Mouse (Mus musculus) layer of hippocampus, adult 9-10 months (tissue): ENCODE measurements around the gene Ywhab.

ENCODE experiments used
- DNase-seq: peaks from one replicate; pipeline ENCODE4 v3.0.0; 2022; ENCODE audit warnings: low spot score

Ywhab gene

GRCm38 (mm10) chr2:163994654-163994976 lies at the start of gene Ywhab:
Ywhab (plus strand) TSS chr2:163994960.
- no peak for DNase-seq

DNA sequence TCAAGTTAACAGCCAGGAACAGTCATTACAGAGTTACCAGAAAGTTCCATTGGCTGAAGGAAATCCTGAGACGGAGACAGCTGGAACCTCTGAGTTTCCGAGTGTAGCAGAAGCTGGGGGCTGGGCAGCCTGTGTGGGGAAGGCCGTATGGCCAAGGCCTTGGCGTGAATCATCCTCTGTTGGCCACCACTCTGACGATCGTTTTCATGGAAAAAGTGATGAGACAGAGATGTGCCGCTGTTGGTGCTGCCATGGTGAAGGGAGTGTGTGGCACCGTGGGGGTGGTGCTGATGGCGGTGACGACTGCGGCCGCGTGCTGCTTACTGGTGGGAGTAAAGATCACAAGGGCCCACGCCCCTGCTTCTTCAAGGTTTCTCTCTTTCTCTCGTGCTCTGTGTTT lies 48.5 kb upstream of the Ywhab start:
- DNase-seq: no peak

DNA sequence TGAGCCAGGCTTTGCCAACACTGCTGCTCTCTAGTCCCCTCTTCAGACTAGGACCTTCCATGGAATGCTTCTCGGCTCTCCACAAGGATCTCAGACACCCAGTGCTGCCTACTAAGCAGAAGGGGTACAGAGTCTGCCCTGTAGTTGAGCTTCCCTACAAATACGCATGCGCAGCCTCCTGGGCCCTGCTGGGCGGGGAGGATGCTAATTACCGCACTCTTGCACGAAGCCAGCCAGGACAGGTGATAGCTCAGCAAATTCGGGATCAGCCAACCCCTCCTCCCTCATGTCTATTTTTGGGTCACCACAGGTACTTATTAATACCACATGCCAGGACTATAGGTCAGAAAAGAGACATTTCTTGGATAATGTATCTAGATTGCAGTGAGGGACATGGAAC lies 46.8 kb upstream of the Ywhab start:
- no peak for DNase-seq

GRCm38 (mm10) chr2:163951770-163952169 lies 43.0 kb upstream of the Ywhab start:
- peak; percentile 60 for DNase-seq

- DNase-seq: no peak
Observed at GRCm38 (mm10) chr2:163953622-163954310, 41.0 kb upstream of the Ywhab start.

DNA sequence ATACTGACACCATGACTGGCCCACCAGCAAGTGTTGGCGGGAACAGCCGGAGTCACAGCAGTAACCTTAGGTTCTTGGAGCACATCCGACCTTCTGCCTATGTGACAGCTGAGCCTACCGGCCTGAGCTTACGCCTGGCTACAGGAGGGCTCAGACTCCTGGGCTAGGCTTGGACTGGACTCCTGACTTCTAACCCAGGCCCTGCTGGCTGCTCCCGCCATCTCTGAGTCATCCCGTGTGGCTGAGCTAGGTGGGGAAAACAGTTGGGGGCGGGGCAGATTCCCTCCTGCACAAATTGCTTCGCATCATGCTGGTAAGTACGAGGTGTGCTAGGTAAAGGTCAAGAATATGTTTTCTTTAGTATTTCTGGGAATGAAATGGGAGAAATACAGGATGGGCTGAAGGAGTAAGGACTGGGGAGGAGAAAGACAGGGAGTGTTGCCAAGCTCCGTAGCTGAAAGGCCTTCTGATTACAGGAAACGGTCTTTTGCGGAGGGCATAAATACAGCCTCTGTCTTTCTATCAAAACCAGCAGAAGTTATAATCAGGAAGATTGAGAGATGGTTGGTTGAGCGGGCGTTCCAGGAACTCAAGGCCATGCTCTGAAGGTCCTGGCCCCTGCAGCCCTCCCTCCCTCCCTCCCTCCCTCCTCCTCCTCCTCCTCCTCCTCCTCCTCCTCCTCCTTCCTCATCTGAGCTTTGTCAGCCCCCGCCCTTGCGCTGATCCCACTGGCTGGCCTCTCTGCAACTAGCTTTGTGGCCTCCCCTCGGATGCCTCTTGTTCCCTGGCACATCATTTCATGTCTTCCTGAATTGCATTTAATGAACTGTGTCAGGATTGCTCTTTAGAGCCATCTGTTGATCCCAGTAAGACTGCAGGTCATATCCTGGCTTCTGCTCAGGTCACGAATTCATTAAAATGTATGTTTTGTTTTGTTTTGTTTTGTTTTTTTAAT lies 29.9 kb upstream of the Ywhab start:
- DNase-seq: no peak

GRCm38 (mm10) chr2:163965706-163966105 lies 29.1 kb upstream of the Ywhab start:
- no peak for DNase-seq

GRCm38 (mm10) chr2:163968581-163968980 lies 26.2 kb upstream of the Ywhab start:
- peak; percentile 54 for DNase-seq

DNA sequence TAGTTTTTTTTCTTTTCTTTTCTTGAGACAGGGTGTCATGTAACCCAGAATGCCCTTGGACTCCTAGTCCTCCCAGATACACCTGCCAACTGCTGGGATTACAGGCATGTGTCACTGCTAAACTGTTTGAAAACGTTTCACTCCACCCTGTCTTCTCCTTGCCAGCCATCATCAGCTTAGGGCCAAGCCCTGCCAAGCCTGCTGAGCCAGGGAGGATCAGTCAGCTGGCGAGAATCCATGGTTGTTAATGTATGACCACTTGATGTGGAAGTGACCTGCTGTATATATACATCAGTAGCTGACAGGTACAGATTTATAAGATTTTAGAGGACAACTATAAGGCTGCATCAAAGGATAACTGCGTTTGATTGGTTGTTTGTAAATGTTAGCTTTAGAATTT lies 24.4 kb upstream of the Ywhab start:
- no peak for DNase-seq

- DNase-seq: no peak
Observed at GRCm38 (mm10) chr2:163974056-163974455, 20.7 kb upstream of the Ywhab start.

DNA sequence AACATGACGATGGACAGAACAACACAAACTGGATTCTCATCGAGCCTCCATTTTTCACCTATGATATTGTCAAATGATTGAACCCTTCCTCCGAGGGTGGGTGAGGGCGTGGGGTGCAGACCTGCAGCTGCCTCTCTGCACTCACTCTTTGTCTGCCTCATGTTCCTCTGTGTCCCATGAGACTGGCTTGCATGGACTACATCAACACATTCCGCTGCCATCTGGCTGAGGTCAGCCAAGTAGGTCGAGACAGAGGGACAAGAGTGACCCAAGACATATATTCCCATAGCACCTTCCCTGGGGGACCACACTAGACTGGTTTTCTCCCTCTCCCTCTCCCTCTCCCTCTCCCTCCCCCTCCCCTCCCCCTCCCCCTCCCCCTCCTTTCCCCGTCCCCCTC lies 18.3 kb upstream of the Ywhab start:
- DNase-seq: no peak

DNA sequence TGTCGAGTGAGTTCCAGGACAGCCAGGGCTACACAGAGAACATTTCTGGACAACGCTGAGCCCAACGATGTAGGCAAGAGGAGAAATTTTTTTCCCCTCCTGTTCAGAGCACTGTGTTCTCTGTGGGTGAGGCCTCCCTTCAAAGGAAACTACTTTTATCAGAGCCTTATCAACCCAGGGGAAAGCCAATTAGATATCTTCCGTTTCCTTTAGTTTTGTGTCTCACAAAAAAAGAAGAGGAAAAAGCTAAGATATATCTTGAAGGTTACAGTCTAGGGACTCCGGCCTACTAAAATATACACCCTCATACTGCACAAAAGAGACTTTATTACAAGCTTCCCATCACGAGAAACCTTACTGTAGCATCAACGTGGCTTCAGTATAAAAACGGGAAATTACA lies 7.5 kb upstream of the Ywhab start:
- DNase-seq: no peak

- no peak for DNase-seq
Observed at GRCm38 (mm10) chr2:163992871-163993270, 1.9 kb upstream of the Ywhab start.

DNA sequence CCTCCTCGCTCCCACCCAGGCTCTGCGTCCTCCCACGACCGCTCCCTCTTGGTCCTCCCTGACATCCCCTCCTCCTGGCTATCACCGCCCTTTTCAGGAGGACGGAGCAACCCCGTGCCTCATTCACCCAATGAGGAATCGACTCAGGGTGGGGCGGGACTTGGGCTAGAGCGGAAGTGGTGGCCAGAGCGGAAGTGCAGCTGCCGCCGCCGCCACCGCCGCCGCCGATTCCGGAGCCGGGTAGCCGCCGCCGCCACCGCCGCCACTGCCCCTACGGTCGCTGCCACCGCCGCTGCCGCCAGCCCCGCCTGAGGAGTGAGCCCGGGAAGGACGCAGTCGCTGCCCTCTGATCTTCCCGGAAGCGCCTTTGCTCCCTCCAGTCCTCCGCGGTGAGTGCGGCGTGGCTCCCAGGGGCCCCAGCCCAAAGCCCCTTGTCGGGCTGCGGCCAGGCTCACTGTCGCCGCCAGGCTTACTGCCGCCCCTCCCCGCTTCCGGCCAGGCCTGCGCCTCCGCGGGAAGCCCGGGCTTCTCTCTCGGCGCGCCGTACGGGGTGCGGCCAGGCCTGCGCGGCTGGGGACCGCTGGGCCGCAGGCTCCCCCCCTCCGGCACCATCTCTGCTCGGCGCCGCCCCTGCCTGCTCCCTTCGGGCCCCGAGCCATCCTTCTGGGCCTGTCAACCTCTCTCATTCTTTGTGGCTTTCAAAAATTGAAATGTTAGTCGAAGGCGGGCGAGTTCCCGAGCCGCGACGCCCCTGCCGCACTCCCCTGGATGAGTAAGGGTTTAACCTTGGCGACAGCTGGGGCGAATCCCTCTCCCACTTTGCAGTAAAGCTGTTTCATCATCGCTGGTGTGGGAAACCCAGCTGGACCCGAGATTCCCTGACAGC lies 460 bp downstream of the Ywhab start:
- DNase-seq: peak; percentile 81

DNA sequence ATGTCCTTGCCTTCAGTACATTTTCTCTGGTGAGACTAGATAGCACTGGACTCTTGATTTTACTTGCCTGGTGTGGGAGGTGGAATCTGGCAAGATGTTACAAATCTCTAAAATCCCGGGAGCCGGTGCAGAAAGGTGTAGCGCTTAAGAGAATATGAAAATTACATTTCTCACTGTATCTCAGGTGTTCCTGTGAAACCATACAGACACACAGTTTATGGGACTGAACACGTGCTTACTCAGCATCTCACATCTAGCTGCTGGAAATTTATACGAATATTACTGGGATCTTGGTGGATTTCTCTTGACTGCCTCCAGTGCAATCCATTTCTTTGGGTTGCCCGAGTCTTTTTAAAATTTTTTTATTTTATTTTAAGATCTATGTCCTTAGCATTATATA lies 1.5 kb downstream of the Ywhab start:
- DNase-seq: no peak

- no peak for DNase-seq
Observed at GRCm38 (mm10) chr2:163996899-163997298, 2.1 kb downstream of the Ywhab start.

DNA sequence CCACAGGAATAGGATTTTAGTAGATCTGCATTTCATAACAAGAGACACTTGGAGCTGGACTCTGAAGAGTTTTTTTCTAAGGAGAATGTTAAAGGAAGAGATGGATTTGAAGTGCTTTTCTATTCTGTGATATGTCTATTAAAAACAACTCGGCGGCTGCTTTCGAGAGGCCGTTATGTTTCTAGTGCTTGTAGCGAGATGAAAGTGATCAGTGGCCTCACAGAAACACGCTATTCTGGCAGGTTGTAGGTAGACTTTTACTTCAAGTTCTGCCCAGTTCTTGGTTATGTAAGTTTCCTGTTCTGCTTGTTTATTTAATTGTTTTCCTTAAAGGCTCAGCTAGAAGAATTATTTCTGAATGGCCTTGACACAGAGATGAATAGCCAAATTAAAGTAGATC lies 4.2 kb downstream of the Ywhab start:
- DNase-seq: no peak

DNA sequence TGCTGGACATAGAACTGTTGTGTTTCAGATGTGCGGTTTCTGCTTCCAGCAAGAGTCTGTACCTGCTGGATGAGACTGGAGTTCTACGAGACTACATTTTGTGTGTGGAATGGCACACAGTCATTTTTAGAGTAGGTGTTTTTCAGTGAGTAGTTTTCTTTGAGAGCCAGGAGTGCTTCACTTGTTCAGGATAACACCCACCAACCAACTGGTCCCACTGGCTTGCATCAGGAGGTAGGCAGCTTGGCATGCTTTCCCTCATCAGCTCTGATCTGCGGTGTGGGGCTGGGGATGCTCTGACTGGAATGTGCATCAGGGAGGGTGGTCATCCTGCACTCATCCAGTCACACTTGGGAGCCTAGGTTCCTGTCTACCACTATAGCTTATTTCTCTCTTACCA lies 7.9 kb downstream of the Ywhab start:
- DNase-seq: no peak

DNA sequence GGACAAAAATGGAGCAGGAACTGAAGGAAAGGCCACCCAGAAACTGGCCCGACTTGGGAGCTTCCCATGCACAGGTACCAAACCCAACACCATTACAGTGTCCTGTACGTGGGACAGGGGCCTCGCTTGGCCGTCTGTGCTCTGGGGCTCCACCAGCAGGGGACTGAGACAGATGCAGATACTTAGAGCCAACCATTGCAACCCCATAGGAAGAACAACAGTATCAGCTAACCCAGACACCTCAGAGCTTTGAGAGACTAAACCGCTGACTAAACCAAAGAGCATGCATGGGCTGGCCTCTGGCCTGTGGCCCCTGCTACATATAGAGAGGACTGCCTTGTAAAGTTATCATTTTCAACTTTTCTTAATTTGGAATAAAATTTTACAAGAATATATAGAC lies 9.7 kb downstream of the Ywhab start:
- DNase-seq: no peak

- no peak for DNase-seq
Observed at GRCm38 (mm10) chr2:164006932-164007331, 12.2 kb downstream of the Ywhab start.

DNA sequence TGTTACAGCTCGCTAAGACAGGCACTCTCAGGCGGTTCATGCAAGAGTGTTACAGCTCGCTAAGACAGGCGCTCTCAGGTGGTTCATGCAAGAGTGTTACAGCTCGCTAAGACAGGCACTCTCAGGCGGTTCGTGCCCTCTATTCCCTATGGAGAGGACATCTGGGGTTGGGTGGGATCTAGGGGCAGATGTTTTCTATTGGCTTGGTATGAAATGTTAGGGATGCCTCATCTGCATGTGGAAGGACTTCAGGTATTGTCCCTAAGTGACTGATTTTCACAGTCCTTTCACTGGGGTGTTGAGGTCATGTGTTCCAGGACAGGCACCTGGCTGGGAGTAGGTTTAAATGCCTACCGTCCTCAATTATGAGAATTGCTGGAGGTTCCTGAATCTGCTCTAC lies 12.8 kb downstream of the Ywhab start:
- DNase-seq: no peak

DNA sequence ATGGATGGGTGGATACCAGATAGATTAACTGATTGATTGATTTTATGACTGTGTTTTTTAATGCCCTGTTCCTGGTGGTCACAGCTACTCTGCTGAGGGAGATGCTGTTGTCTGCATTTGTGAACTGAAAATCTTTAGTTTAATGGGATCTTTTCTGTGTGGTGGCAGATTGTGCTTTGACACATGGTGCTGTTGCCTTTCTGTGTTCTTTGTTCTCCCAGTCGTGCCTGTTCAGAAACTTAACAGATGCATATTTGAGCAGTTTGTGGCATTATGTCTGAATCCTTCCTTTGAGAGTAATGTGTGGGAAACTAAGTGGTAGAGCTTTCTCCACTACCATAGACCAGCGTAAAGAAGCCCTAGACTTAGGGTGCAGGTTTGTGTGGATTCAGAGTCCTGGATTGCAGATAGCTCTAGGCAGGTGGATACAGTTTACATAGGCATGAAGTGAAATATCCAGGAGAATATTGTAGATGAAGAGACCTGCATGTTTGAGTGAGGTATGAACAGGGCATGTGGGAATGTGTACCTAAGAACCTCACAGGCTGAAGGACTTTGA lies 13.3 kb downstream of the Ywhab start:
- no peak for DNase-seq
